Mouse (Mus musculus): ENCODE results near the gene Dusp5. TPM values are rescaled to one million over a fixed set of nuclear protein-coding genes. Genes with fewer than 3 reads are reported as not detected.
"Not testable (repeated sequence)": the region's sequence is repeated elsewhere in the genome, so short reads cannot be mapped to it uniquely, and the experiment has no call there.

Gene Dusp5
- polyA plus RNA-seq, 1 experiment from 2014 or later, result 7.4 TPM

- ATAC-seq (ENCODE audit: insufficient number of reproducible peaks, insufficient read depth, low FRiP score, low read depth); H3K9ac ChIP-seq (ENCODE audit: low read length); H3K27ac ChIP-seq (replicated peaks in 1 of 2; ENCODE audit: control insufficient read depth in 1 of 2, insufficient read depth in 1 of 2, low read depth in 2 of 2, low read length in 2 of 2); H3K4me2 ChIP-seq (ENCODE audit: low read length); H3K36me3 ChIP-seq (ENCODE audit: control insufficient read depth, insufficient read depth, low read length); H3K4me3 ChIP-seq (ENCODE audit: control insufficient read depth in 1 of 2, insufficient read depth in 1 of 2, low read depth in 1 of 2, low read length in 2 of 2); H3K9me3 ChIP-seq (ENCODE audit: control insufficient read depth, low read length); H3K27me3 ChIP-seq (ENCODE audit: control insufficient read depth, insufficient read depth, low read length): not testable (repeated sequence)
- peaks cover 25 to 27% of the 10 kb centered on the region in 2 experiments for H3K4me1 ChIP-seq (ENCODE audit: control insufficient read depth in 2 of 2, insufficient read depth in 2 of 2, low read length in 2 of 2)
- 87% methylated on average over 7 of the region's 7 CpGs for WGBS
Measured at GRCm38 (mm10) chr19:53501239-53501638, 27.7 kb upstream of the Dusp5 start.

- no peaks in the 10 kb centered on the region for H3K36me3 ChIP-seq (ENCODE audit: control insufficient read depth, insufficient read depth, low read length)
- H3K9me3 ChIP-seq (ENCODE audit: control insufficient read depth, low read length), result no peaks in the 10 kb centered on the region
- no peaks in the 10 kb centered on the region for H3K27me3 ChIP-seq (ENCODE audit: control insufficient read depth, insufficient read depth, low read length)
- H3K9ac ChIP-seq (ENCODE audit: low read length), result no peak overlapping the region
- H3K4me3 ChIP-seq (ENCODE audit: control insufficient read depth in 1 of 2, insufficient read depth in 1 of 2, low read depth in 1 of 2, low read length in 2 of 2), result no peak overlapping the region
- H3K4me2 ChIP-seq (ENCODE audit: low read length), result no peak overlapping the region
- no peak overlapping the region for H3K27ac ChIP-seq (replicated peaks in 1 of 2; ENCODE audit: control insufficient read depth in 1 of 2, insufficient read depth in 1 of 2, low read depth in 2 of 2, low read length in 2 of 2)
- 92% methylated on average over 2 of the region's 2 CpGs for WGBS
- ATAC-seq (ENCODE audit: insufficient number of reproducible peaks, insufficient read depth, low FRiP score, low read depth), result no peak
- peaks cover 25 to 29% of the 10 kb centered on the region in 2 experiments for H3K4me1 ChIP-seq (ENCODE audit: control insufficient read depth in 2 of 2, insufficient read depth in 2 of 2, low read length in 2 of 2)
Measured at GRCm38 (mm10) chr19:53501765-53502164, 27.1 kb upstream of the Dusp5 start.

DNA sequence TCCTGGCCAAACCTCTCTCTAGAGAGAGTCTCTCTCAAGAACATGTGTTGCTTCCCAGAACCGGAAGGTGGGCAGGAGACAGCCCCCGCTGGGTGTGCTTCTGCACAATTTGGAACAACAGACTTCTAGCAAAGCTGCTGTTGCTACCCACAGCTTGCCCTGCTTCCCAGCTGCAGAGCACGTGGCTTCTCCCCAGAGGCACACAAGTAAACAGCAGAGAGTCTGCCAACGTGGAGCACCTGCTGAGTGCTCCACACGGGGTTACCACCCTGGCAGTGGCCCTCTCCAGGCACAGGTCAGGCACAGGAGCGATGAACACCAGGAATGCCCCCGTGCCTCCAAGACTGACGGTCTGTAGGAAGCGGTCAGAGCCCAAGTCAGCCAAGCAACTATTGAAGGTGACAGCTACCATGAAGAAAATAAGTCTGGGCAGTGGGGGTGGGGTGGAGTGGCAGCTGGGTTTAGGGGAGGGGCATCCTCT is 26.0 kb upstream of the Dusp5 start:
- ATAC-seq (ENCODE audit: insufficient number of reproducible peaks, insufficient read depth, low FRiP score, low read depth), result no peak
- Histone ChIP-seq H3K4me2 (ENCODE audit: low read length) (no peak overlapping the region), H3K9me3 (ENCODE audit: control insufficient read depth, low read length) (no peaks in the 10 kb centered on the region), H3K9ac (ENCODE audit: low read length) (no peak overlapping the region), H3K27ac (replicated peaks in 1 of 2; ENCODE audit: control insufficient read depth in 1 of 2, insufficient read depth in 1 of 2, low read depth in 2 of 2, low read length in 2 of 2) (no peak overlapping the region), H3K36me3 (ENCODE audit: control insufficient read depth, insufficient read depth, low read length) (no peaks in the 10 kb centered on the region), H3K27me3 (ENCODE audit: control insufficient read depth, insufficient read depth, low read length) (no peaks in the 10 kb centered on the region), H3K4me1 (ENCODE audit: control insufficient read depth in 2 of 2, insufficient read depth in 2 of 2, low read length in 2 of 2) (peaks cover 34 to 41% of the 10 kb centered on the region in 2 experiments), H3K4me3 (ENCODE audit: control insufficient read depth in 1 of 2, insufficient read depth in 1 of 2, low read depth in 1 of 2, low read length in 2 of 2) (no peak overlapping the region)
- WGBS, result 55% methylated on average over 9 of the region's 9 CpGs

DNA sequence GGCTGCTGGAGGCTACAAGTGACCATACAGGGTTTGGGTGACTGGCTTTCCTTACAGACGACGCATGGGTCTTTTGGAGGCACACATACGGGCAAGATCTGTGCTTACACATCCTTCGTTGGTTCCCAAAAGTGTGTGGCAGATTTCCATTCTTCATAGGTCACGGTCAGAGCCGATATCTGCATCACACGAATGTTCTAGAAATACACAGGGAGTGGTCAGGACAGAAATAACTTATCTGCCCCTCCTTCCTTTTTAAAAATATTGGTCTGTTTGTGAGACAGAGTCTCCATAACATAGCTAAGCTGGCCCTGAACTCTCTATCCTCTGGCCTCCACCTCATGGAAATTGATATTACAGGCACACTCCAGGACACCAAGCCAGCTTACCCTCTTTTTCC is 24.7 kb upstream of the Dusp5 start:
- H3K4me2 ChIP-seq (ENCODE audit: low read length), result no peak overlapping the region
- ATAC-seq (ENCODE audit: insufficient number of reproducible peaks, insufficient read depth, low FRiP score, low read depth), result no peak
- H3K4me1 ChIP-seq (ENCODE audit: control insufficient read depth in 2 of 2, insufficient read depth in 2 of 2, low read length in 2 of 2), result peaks cover 37 to 43% of the 10 kb centered on the region in 2 experiments
- no peaks in the 10 kb centered on the region for H3K9me3 ChIP-seq (ENCODE audit: control insufficient read depth, low read length)
- H3K27me3 ChIP-seq (ENCODE audit: control insufficient read depth, insufficient read depth, low read length), result no peaks in the 10 kb centered on the region
- no peak overlapping the region for H3K9ac ChIP-seq (ENCODE audit: low read length)
- 44% methylated on average over 7 of the region's 7 CpGs for WGBS
- H3K36me3 ChIP-seq (ENCODE audit: control insufficient read depth, insufficient read depth, low read length), result no peaks in the 10 kb centered on the region
- H3K27ac ChIP-seq (replicated peaks in 1 of 2; ENCODE audit: control insufficient read depth in 1 of 2, insufficient read depth in 1 of 2, low read depth in 2 of 2, low read length in 2 of 2), result no peak overlapping the region
- H3K4me3 ChIP-seq (ENCODE audit: control insufficient read depth in 1 of 2, insufficient read depth in 1 of 2, low read depth in 1 of 2, low read length in 2 of 2), result no peak overlapping the region

DNA sequence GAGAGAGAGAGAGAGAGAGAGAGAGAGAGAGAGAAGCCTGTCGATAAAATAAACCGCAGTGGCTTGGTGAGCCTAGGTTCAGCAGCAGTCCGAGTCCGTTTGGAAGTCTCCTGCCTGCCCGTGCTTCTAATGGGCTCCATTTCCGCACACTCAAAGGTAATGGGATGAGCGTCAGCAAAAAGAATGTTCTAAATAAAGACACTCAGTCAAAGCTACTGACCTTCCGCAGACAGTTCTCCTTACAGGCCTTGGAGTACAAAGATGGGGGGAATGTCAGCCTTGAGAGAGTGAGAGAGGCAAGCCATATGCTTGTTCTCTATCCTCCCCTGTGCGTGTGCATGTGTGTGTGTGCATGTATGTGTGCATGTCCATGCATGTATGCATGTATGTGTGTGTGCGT is 23.2 kb upstream of the Dusp5 start:
- Histone ChIP-seq H3K9me3 (ENCODE audit: control insufficient read depth, low read length) (no peaks in the 10 kb centered on the region), H3K36me3 (ENCODE audit: control insufficient read depth, insufficient read depth, low read length) (no peaks in the 10 kb centered on the region), H3K27me3 (ENCODE audit: control insufficient read depth, insufficient read depth, low read length) (no peaks in the 10 kb centered on the region), H3K9ac (ENCODE audit: low read length) (no peak overlapping the region), H3K4me3 (ENCODE audit: control insufficient read depth in 1 of 2, insufficient read depth in 1 of 2, low read depth in 1 of 2, low read length in 2 of 2) (no peak overlapping the region), H3K27ac (replicated peaks in 1 of 2; ENCODE audit: control insufficient read depth in 1 of 2, insufficient read depth in 1 of 2, low read depth in 2 of 2, low read length in 2 of 2) (peak overlapping the region; percentile 67 to 73), H3K4me1 (ENCODE audit: control insufficient read depth in 2 of 2, insufficient read depth in 2 of 2, low read length in 2 of 2) (peaks cover 31 to 37% of the 10 kb centered on the region in 2 experiments), H3K4me2 (ENCODE audit: low read length) (peak overlapping the region; percentile 29)
- ATAC-seq (ENCODE audit: insufficient number of reproducible peaks, insufficient read depth, low FRiP score, low read depth), result no peak
- WGBS, result 29% methylated on average over 10 of the region's 10 CpGs

- Histone ChIP-seq H3K4me2 (ENCODE audit: low read length) (no peak overlapping the region), H3K4me3 (ENCODE audit: control insufficient read depth in 1 of 2, insufficient read depth in 1 of 2, low read depth in 1 of 2, low read length in 2 of 2) (no peak overlapping the region), H3K9ac (ENCODE audit: low read length) (peak overlapping the region; percentile 31; the same call in 1 of the 2 replicates), H3K36me3 (ENCODE audit: control insufficient read depth, insufficient read depth, low read length) (no peaks in the 10 kb centered on the region), H3K9me3 (ENCODE audit: control insufficient read depth, low read length) (no peaks in the 10 kb centered on the region), H3K4me1 (ENCODE audit: control insufficient read depth in 2 of 2, insufficient read depth in 2 of 2, low read length in 2 of 2) (peaks cover 29 to 36% of the 10 kb centered on the region in 2 experiments), H3K27ac (replicated peaks in 1 of 2; ENCODE audit: control insufficient read depth in 1 of 2, insufficient read depth in 1 of 2, low read depth in 2 of 2, low read length in 2 of 2) (peak overlapping the region; percentile 73 to 82), H3K27me3 (ENCODE audit: control insufficient read depth, insufficient read depth, low read length) (no peaks in the 10 kb centered on the region)
- WGBS, result 12% methylated on average over 8 of the region's 8 CpGs
- ATAC-seq (ENCODE audit: insufficient number of reproducible peaks, insufficient read depth, low FRiP score, low read depth), result peak; percentile 55
Measured at GRCm38 (mm10) chr19:53507497-53507896, 21.4 kb upstream of the Dusp5 start.

- Histone ChIP-seq H3K9me3 (ENCODE audit: control insufficient read depth, low read length) (no peaks in the 10 kb centered on the region), H3K9ac (ENCODE audit: low read length) (no peak overlapping the region), H3K36me3 (ENCODE audit: control insufficient read depth, insufficient read depth, low read length) (no peaks in the 10 kb centered on the region), H3K4me1 (ENCODE audit: control insufficient read depth in 2 of 2, insufficient read depth in 2 of 2, low read length in 2 of 2) (peaks cover 11 to 18% of the 10 kb centered on the region in 2 experiments), H3K4me2 (ENCODE audit: low read length) (no peak overlapping the region), H3K27me3 (ENCODE audit: control insufficient read depth, insufficient read depth, low read length) (no peaks in the 10 kb centered on the region), H3K4me3 (ENCODE audit: control insufficient read depth in 1 of 2, insufficient read depth in 1 of 2, low read depth in 1 of 2, low read length in 2 of 2) (no peak overlapping the region), H3K27ac (replicated peaks in 1 of 2; ENCODE audit: control insufficient read depth in 1 of 2, insufficient read depth in 1 of 2, low read depth in 2 of 2, low read length in 2 of 2) (no peak overlapping the region)
- ATAC-seq (ENCODE audit: insufficient number of reproducible peaks, insufficient read depth, low FRiP score, low read depth), result no peak
- WGBS, result 59% methylated on average over 13 of the region's 13 CpGs
Measured at GRCm38 (mm10) chr19:53511244-53511934, 17.5 kb upstream of the Dusp5 start.

Data from heart, embryonic 14.5 days (tissue).